Mouse (Mus musculus) adrenal gland, postnatal 10 days (tissue): ENCODE data around the gene Ager. TPM values are rescaled to one million over a fixed set of nuclear protein-coding genes. Genes with fewer than 3 reads are reported as not detected.

Experiments used
- DNase-seq: peaks from one replicate; pipeline ENCODE4 v3.0.0; 2021; ENCODE audit warnings: mixed read lengths
- long read RNA-seq, 2 experiments: library from polyadenylated mRNA; stranded (forward); transcript quantifications; one replicate each; pipeline ENCODE4 v2.0.0; 2021
- total RNA-seq, 2 experiments: library from RNA; stranded (reverse); gene quantifications; 2 replicates each; pipeline ENCODE4 v1.2.3; 2021

The Ager gene
- total RNA-seq, result 1 to 10 TPM; 2.0 to 4.3 TPM
- long read RNA-seq, experiment 1, partial matches to known transcripts, result 0 of 1 reads
- long read RNA-seq, experiment 1, other reads (novel, unspliced or antisense), result 0 of 1 reads
- long read RNA-seq, experiment 2, result 0 reads

GRCm38 (mm10) chr17:34597566-34598095, at the start of gene Ager:
Gene Ager (plus strand): TSS chr17:34597862.
- no peak for DNase-seq

- no peak for DNase-seq
Measured at GRCm38 (mm10) chr17:34549156-34549555, 48.5 kb upstream of the Ager start.

GRCm38 (mm10) chr17:34549843-34550242, 47.8 kb upstream of the Ager start:
- DNase-seq, result no peak

DNA sequence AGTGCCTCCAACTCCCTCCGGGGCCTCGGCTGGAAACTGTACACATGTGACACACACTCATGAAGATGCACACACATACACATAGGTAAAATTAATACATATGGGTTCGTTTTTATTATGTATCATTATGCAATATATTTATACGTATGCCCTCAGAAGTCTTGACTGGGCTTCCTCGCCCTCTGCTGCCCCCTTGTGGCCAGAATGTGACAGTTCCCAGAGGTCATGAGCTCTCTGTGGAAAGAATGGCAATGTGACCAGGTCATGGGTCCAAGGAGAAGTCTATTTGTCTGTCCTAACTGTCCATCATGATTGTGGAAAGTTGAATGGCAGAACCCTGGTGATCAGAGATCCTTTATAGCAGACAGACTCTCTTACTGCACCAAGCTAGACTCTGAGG, 42.2 kb upstream of the Ager start:
- peak; percentile 92 for DNase-seq

DNA sequence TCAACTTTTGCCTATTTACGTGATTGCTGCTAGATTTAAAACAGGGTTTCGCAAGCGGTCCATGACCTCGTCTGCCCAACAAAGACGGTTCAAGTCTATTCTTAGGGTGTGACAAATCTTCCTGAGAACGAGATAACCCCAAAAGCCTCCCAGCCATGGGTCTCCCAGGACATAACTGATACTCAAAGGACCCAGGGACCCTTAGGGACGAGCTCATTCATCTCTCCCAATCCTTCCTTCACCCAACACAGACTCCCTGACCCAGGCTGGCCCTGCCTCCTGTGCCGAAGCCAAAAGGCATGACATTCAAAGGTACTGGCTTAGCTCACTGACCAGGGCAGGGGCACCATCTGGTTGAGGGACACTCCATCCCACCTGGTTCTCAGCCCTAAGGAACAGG, 41.3 kb upstream of the Ager start:
- peak; percentile 31 for DNase-seq

GRCm38 (mm10) chr17:34557411-34557810, 40.3 kb upstream of the Ager start:
- DNase-seq, result no peak

GRCm38 (mm10) chr17:34559116-34559515, 38.5 kb upstream of the Ager start:
- no peak for DNase-seq

GRCm38 (mm10) chr17:34559895-34560294, 37.8 kb upstream of the Ager start:
- no peak for DNase-seq

DNA sequence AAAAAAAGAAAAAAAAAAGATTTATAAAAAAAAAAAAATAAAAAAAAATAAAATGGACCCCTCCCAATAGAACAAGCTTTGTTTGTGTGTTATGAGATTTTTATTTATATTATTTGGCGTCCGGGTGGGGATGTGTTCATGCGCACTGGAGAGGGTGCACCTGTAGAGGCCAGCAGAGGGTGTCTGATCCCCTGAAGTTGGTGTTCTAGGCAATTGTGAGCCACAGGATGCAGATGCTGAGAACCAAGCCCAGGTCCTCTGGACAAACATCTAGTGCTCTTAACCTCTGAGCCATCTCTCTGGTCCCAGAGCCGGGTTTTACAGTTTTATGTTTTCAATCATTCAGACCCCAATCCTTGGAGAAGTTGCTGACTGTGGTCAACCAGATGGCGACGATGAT, 37.2 kb upstream of the Ager start:
- no peak for DNase-seq

- no peak for DNase-seq
Measured at GRCm38 (mm10) chr17:34561200-34561599, 36.5 kb upstream of the Ager start.

GRCm38 (mm10) chr17:34562595-34562994, 35.1 kb upstream of the Ager start:
- no peak for DNase-seq

DNA sequence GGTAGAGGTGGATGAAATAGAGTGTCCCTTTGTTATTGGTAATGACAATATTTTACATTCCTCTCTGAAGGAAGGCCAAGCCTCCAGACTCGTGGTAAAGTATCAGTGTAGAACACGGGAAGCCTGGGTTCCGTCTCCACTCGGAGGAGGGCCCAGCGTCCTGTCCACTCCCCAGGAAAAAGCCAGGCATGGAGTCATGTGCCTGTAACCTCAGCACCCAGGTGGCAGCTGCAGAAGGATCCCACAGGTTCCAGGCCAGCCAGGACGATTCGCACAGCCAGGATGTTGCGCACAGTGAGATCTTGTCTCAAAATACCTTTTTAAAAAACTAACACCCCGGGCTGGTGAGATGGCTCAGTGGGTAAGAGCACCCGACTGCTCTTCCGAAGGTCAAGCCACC, 34.3 kb upstream of the Ager start:
- DNase-seq, result no peak

- DNase-seq, result peak; percentile 54
Measured at GRCm38 (mm10) chr17:34564003-34564421, 33.6 kb upstream of the Ager start, which contains the start of gene Notch4. Gene Notch4 (plus strand): TSS chr17:34564268.

- DNase-seq, result peak; percentile 47
Measured at GRCm38 (mm10) chr17:34564796-34565195, 32.9 kb upstream of the Ager start.

DNA sequence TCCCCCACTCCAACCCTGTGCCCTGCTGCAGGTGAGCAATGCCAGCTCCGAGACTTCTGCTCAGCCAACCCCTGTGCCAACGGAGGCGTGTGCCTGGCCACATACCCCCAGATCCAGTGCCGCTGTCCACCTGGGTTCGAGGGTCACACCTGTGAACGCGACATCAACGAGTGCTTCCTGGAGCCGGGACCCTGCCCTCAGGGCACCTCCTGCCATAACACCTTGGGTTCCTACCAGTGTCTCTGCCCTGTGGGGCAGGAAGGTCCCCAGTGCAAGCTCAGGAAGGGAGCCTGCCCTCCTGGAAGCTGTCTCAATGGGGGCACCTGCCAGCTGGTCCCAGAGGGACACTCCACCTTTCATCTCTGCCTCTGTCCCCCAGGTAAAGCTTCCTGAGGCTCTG, 30.4 kb upstream of the Ager start:
- DNase-seq, result no peak

DNA sequence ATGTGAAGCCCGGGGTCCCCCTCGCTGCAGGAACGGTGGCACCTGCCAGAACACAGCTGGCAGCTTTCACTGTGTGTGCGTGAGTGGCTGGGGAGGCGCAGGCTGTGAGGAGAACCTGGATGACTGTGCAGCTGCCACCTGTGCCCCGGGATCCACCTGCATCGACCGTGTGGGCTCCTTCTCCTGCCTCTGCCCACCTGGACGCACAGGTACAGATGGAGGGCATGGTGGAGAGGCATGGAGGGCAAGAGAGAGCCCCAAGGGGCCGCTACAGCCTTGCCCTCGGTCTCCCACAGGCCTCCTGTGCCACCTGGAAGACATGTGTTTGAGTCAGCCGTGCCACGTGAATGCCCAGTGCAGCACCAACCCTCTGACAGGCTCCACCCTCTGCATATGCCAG, 29.2 kb upstream of the Ager start:
- DNase-seq, result no peak

- no peak for DNase-seq
Measured at GRCm38 (mm10) chr17:34569919-34570318, 27.7 kb upstream of the Ager start.

GRCm38 (mm10) chr17:34571875-34572274, 25.8 kb upstream of the Ager start:
- no peak for DNase-seq

DNA sequence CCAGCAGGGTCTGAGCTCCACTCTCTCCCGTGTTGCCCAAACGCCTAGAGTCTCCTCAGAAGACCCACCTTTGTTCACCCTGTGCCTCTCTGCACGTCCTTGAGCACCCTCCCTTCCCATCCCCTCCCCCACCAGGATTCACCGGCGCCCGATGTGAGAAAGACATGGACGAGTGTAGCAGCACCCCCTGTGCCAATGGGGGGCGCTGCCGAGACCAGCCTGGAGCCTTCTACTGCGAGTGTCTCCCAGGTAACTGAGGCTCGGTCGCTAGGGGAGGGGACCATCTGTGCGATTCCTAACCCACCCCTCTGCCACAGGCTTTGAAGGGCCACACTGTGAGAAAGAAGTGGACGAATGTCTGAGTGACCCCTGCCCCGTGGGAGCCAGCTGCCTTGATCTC, 25.3 kb upstream of the Ager start:
- DNase-seq, result no peak

- no peak for DNase-seq
Measured at GRCm38 (mm10) chr17:34576577-34576976, 21.1 kb upstream of the Ager start.

DNA sequence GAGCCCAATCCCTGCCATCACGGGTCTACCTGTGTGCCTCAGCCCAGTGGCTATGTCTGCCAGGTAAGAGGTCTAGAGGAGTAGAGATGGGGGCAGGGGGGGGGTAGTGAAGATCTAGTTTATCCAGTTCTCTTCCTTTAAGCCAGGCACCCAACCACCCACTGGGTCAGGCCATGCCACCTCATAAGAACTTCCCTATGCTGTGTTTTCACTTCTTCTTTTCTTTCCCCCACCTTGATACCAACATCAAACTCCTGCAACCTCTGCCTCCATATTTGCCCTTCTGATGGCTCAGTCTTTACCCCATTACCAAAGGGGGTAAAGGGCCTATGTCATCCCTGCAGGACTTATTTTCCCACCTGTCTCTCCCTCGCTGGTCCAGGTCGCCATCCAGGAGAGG, 19.6 kb upstream of the Ager start:
- DNase-seq, result no peak

- DNase-seq, result no peak
Measured at GRCm38 (mm10) chr17:34582528-34582927, 15.1 kb upstream of the Ager start.

DNA sequence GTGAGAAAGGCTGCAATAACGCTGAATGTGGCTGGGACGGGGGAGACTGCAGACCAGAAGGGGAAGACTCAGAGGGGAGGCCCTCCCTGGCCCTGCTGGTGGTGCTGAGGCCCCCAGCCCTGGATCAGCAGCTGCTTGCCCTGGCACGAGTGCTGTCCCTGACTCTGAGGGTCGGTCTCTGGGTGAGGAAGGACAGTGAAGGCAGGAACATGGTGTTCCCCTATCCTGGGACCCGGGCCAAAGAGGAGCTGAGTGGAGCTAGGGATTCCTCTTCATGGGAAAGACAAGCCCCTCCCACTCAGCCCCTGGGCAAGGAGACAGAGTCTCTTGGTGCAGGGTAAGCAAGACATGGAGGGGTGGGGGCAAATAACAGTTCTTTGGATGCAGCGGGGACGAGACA, 14.3 kb upstream of the Ager start:
- no peak for DNase-seq

- DNase-seq, result no peak
Measured at GRCm38 (mm10) chr17:34583819-34584218, 13.8 kb upstream of the Ager start.

DNA sequence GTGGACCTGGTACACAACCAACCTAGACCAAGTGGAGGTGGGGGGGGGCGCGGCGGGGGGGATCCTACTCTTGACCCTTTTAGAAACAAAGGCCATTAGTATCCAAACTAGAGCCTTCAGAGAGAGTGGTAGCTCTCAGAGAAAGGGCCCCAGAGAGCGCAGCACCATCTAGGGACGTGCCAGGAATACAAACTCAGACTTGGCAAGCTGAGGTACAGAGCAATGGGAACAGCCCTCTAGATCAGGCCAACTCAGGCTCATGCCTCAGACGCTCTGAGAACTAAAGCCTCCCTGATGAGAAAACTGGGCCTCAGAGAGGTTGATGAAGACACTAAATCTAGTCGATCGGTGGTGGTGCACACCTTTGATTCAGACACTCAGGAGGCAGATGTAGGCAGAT, 12.5 kb upstream of the Ager start:
- no peak for DNase-seq
